Mouse (Mus musculus) hindbrain, postnatal 0 days (tissue): ENCODE measurements at regions not wholly inside any gene's neighbourhood (a gene's known extent, or its start where the extent isn't known, plus 50 kb on each side); places are given as distances from the start of the nearest gene placed in this dataset.
"Not testable (repeated sequence)": the region's sequence is repeated elsewhere in the genome, so short reads cannot be mapped to it uniquely, and the experiment has no call there.

ENCODE experiments used
- ATAC-seq: fragments of 200-750 bp; cut with Nextera tagmentation; 2 replicates; pipeline ENCODE4 v1.8.0; 2017; ENCODE audit warnings: mild to moderate bottlenecking, moderate TSS enrichment, moderate library complexity
- DNase-seq: peaks from one replicate; pipeline ENCODE4 v3.0.0-alpha.2; 2015; ENCODE audit warnings: low spot score
- H3K27ac ChIP-seq: fragments of 300-500 bp; sonication (generic); 2 replicates; pipeline ENCODE4 v1.5.1; 2014; ENCODE audit warnings: mild to moderate bottlenecking
- H3K27me3 ChIP-seq: fragments of 300-500 bp; sonication (generic); 2 replicates; pipeline ENCODE4 v1.6.1; 2014; ENCODE audit warnings: low read length, mixed read lengths; ENCODE audit not compliant: insufficient read depth
- H3K36me3 ChIP-seq: fragments of 300-500 bp; sonication (generic); 2 replicates; pipeline ENCODE4 v1.6.1; 2014; ENCODE audit warnings: low read length, mixed read lengths; ENCODE audit not compliant: insufficient read depth
- H3K4me1 ChIP-seq: fragments of 300-500 bp; sonication (generic); 2 replicates; pipeline ENCODE4 v1.6.1; 2014; ENCODE audit warnings: antibody characterized with exemption, low read length, mixed read lengths; ENCODE audit not compliant: insufficient read depth
- H3K4me2 ChIP-seq: fragments of 300-500 bp; sonication (generic); 2 replicates; pipeline ENCODE4 v1.6.1; 2014; ENCODE audit warnings: low read depth, mild to moderate bottlenecking, low read length, moderate library complexity, mixed read lengths
- H3K4me3 ChIP-seq: fragments of 300-500 bp; sonication (generic); 2 replicates; pipeline ENCODE4 v1.5.1; 2014; ENCODE audit warnings: low read length
- H3K9ac ChIP-seq: fragments of 300-500 bp; sonication (generic); replicated peaks from 2 replicates; pipeline ENCODE4 v1.6.1; 2014; ENCODE audit warnings: mild to moderate bottlenecking, low read length, moderate library complexity, mixed read lengths
- H3K9me3 ChIP-seq: fragments of 300-500 bp; sonication (generic); 2 replicates; pipeline ENCODE4 v1.6.1; 2016; ENCODE audit warnings: low read length, mixed read lengths
- CTCF ChIP-seq: IDR thresholded peaks from 2 replicates; pipeline ENCODE4 v1.5.1; 2016; ENCODE audit warnings: antibody characterized with exemption, control low read depth, low read depth
- WGBS: fragments of 180-500 bp; shearing (Covaris S2); extraction: QIAGEN DNeasy Blood & Tissue Kit; methylation state at CpG from one replicate; pipeline ENCODE4 v1.1.7; 2014; 5-methylcytosine and 5-hydroxymethylcytosine counted together

DNA sequence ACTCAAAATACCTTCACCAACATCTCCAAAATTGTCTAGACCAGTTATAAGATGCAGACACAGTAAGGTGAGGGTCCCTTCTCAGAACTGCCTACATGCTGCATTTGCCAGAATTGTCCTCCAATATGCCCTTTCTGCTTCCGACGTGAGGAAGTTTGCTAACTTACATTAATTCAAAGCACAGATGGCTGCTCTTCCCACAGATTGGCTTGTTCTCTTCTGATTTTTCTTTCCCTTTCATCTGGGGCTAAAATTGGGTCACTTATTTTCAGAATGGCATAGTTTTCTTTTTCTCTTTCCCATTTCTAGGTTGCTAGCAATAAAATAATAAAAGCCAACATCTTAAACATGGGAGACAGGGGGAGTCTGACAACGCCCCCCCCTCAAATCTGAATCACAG is 778.8 kb downstream of the Rab28 start:
- Histone ChIP-seq H3K4me1 (no peaks in the 10 kb centered on the region), H3K4me2 (no peak overlapping the region), H3K27ac (no peak overlapping the region), H3K9me3 (no peaks in the 10 kb centered on the region), H3K4me3 (no peak overlapping the region), H3K36me3 (no peaks in the 10 kb centered on the region), H3K9ac (no peak overlapping the region), H3K27me3 (no peaks in the 10 kb centered on the region)
- no peak for TF ChIP-seq CTCF
- DNase-seq (no peak), ATAC-seq (no peak)
- WGBS, result 71% methylated on average over 3 of the region's 3 CpGs

DNA sequence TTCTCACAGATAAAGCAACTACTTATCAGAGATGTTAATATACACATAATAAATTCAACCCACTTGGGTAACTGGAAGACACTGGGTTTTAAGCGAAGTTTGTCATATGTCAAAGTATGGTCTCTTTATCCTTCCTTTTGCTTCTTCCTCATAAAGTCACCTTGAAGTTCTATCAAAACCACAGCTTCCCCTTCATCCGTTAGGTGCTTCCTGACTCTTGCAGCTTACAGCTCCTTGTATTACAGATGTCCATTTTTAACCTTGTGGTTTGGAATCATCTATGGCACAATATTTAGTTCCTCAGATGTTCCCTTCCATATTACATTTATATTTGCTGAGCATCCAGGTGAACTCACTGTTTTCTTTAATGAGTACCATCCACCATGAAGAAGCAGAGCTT is 787.0 kb downstream of the Rab28 start:
- no peak overlapping the region for H3K4me3 ChIP-seq
- H3K36me3 ChIP-seq, result no peaks in the 10 kb centered on the region
- no peak overlapping the region for H3K4me2 ChIP-seq
- no peaks in the 10 kb centered on the region for H3K27me3 ChIP-seq
- no peaks in the 10 kb centered on the region for H3K9me3 ChIP-seq
- no peaks in the 10 kb centered on the region for H3K4me1 ChIP-seq
- WGBS, result 91% methylated on average over 2 of the region's 2 CpGs
- ATAC-seq (no peak), DNase-seq (no peak)
- no peak overlapping the region for H3K27ac ChIP-seq
- H3K9ac ChIP-seq, result no peak overlapping the region
- TF ChIP-seq CTCF, result no peak

DNA sequence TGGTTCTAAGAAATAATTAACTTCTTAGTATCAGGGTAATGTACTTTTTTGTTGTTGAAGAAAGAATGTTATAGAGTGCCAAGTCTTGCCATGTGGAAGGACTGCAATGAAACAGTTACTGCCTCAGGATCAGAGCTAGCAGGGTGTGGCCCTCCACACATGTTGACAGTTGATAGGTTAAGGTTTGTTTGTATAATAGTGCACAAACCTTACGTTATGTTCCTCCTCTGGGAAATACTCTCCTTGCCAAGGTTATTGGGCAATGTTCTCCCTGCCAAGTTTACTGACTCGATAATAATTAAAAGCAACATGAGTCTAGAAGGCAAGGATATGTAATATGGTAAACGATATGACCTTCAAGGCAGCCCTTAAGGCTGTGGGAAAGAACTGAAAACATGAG is 799.2 kb downstream of the Rab28 start:
- Histone ChIP-seq H3K4me3 (no peak overlapping the region), H3K9ac (no peak overlapping the region), H3K4me2 (no peak overlapping the region), H3K27me3 (no peaks in the 10 kb centered on the region), H3K27ac (no peak overlapping the region), H3K9me3 (no peaks in the 10 kb centered on the region), H3K36me3 (no peaks in the 10 kb centered on the region), H3K4me1 (no peaks in the 10 kb centered on the region)
- no peak for DNase-seq
- TF ChIP-seq CTCF, result no peak
- no peak for ATAC-seq
- WGBS, result 70% methylated on average over 3 of the region's 3 CpGs

GRCm38 (mm10) chr5:40901742-40902141 is 806.2 kb downstream of the Rab28 start:
- H3K9me3 ChIP-seq, result no peaks in the 10 kb centered on the region
- ATAC-seq, result no peak
- no peak overlapping the region for H3K9ac ChIP-seq
- H3K4me1 ChIP-seq, result no peaks in the 10 kb centered on the region
- H3K27me3 ChIP-seq, result no peaks in the 10 kb centered on the region
- no peaks in the 10 kb centered on the region for H3K36me3 ChIP-seq
- 84% methylated on average over 1 of the region's 1 CpGs for WGBS
- no peak overlapping the region for H3K4me2 ChIP-seq
- no peak for DNase-seq
- H3K4me3 ChIP-seq, result no peak overlapping the region
- no peak for TF ChIP-seq CTCF
- no peak overlapping the region for H3K27ac ChIP-seq

DNA sequence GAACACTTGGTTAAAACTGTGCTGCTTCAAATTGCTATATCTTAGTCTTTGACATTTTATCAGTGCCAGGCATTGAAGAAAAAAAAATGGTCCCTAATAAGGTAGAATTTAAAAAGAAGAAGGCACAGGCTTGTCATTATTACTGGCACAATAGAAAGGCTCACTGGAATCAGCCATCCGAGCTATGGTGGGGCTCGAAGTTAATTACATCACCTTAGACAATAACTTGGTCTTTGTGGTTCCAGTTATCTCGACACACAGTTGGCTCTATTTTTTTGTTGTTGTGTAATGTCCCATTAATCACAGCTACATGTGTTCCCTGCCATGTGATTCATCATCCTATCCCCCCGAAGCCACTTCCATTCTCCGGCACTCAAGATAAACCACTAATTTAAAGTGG is 825.1 kb downstream of the Rab28 start:
- WGBS, result 62% methylated on average over 5 of the region's 5 CpGs

DNA sequence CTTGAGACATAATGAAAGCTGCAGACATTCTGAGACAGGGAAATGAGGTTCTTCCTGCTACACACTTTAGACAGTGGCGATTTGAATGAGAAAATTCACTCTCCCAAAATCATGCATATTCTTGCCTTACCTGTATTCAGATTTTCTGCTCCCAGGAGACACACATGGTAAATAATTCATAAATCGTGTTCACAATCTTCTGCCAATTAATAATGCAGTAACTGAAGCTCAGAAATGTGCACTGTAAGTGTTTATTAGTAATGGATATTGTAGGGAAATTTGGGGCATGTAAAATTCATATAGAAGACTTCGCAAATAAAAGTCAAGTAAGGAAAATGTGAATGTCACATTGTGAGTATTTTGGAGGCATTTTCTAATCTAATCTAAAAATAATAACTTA is 830.2 kb downstream of the Rab28 start:
- TF ChIP-seq CTCF, result no peak
- Histone ChIP-seq H3K27ac (no peak overlapping the region), H3K27me3 (no peaks in the 10 kb centered on the region), H3K4me1 (no peaks in the 10 kb centered on the region), H3K9ac (no peak overlapping the region), H3K9me3 (no peaks in the 10 kb centered on the region), H3K36me3 (no peaks in the 10 kb centered on the region), H3K4me3 (no peak overlapping the region), H3K4me2 (no peak overlapping the region)
- DNase-seq, result no peak
- ATAC-seq, result no peak
- 70% methylated on average over 3 of the region's 3 CpGs for WGBS

More for the DNA sequence above, 825.1 kb downstream of the Rab28 start:
- TF ChIP-seq CTCF, result no peak
- no peaks in the 10 kb centered on the region for H3K4me1 ChIP-seq
- no peak overlapping the region for H3K4me3 ChIP-seq
- DNase-seq (no peak), ATAC-seq (no peak)
- H3K27ac ChIP-seq, result no peak overlapping the region
- no peak overlapping the region for H3K9ac ChIP-seq
- no peaks in the 10 kb centered on the region for H3K27me3 ChIP-seq
- no peaks in the 10 kb centered on the region for H3K36me3 ChIP-seq
- no peak overlapping the region for H3K4me2 ChIP-seq
- no peaks in the 10 kb centered on the region for H3K9me3 ChIP-seq

DNA sequence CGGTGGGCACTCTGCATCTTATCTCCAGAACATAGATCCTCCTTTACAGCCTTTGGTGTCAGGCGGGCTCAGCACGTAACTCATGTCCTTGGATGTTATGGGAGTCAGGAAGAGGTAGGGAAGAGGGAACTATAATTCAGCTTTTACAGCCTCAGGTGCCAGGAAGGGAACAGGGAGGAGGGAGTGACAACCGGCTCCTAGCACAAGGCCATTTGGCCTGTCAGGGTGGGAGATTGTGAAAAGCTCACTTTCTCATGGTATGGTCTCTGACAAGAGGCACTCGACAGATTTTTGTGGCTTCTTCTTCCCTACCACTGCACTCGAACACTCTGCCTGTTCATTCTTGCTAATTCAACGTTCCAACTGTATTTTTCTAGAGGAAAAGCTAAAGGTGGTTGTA is 845.6 kb downstream of the Rab28 start:
- not testable (repeated sequence) for H3K36me3 ChIP-seq, H3K27ac ChIP-seq, H3K4me1 ChIP-seq, DNase-seq, H3K4me3 ChIP-seq, H3K4me2 ChIP-seq, H3K9ac ChIP-seq, H3K9me3 ChIP-seq, ATAC-seq, H3K27me3 ChIP-seq
- 93% methylated on average over 7 of the region's 7 CpGs for WGBS
